Mouse (Mus musculus) embryonic facial prominence, embryonic 15.5 days (tissue): Measurements from ENCODE around the gene Cinp. TPM values are rescaled to one million over a fixed set of nuclear protein-coding genes. Genes with fewer than 3 reads are reported as not detected.

Experiments used
- ATAC-seq: fragments of 200-750 bp; cut with Nextera tagmentation; 2 replicates; pipeline ENCODE4 v1.8.0; 2017; ENCODE audit warnings: low read depth, moderate TSS enrichment; ENCODE audit not compliant: insufficient number of reproducible peaks, low FRiP score, low TSS enrichment
- H3K27ac ChIP-seq: fragments of 300-500 bp; sonication (generic); replicated peaks from 2 replicates; pipeline ENCODE4 v1.5.1; 2015; ENCODE audit warnings: mild to moderate bottlenecking, inconsistent platforms
- H3K27me3 ChIP-seq: fragments of 300-500 bp; sonication (generic); 2 replicates; pipeline ENCODE4 v1.6.1; 2015; ENCODE audit warnings: inconsistent platforms
- H3K36me3 ChIP-seq: fragments of 300-500 bp; sonication (generic); 2 replicates; pipeline ENCODE4 v1.6.1; 2015; ENCODE audit warnings: mild to moderate bottlenecking, inconsistent platforms
- H3K4me1 ChIP-seq: fragments of 300-500 bp; sonication (generic); 2 replicates; pipeline ENCODE4 v1.6.1; 2015; ENCODE audit warnings: inconsistent platforms
- H3K4me2 ChIP-seq: fragments of 300-500 bp; sonication (generic); replicated peaks from 2 replicates; pipeline ENCODE4 v1.6.1; 2015; ENCODE audit warnings: mild to moderate bottlenecking, inconsistent platforms
- H3K4me3 ChIP-seq: fragments of 300-500 bp; sonication (generic); replicated peaks from 2 replicates; pipeline ENCODE4 v1.5.1; 2015; ENCODE audit warnings: mild to moderate bottlenecking, inconsistent platforms
- H3K9ac ChIP-seq: fragments of 300-500 bp; sonication (generic); 2 replicates; pipeline ENCODE4 v1.6.1; 2015; ENCODE audit warnings: inconsistent platforms
- H3K9me3 ChIP-seq: fragments of 300-500 bp; sonication (generic); replicated peaks from 2 replicates; pipeline ENCODE4 v1.6.1; 2016; ENCODE audit warnings: inconsistent platforms
- WGBS: fragments of 180-500 bp; shearing (Covaris S2); methylation state at CpG from one replicate; pipeline ENCODE4 v1.1.7; 2015; 5-methylcytosine and 5-hydroxymethylcytosine counted together
- polyA plus RNA-seq: library from polyadenylated mRNA; unstranded; fragments of >200 nt; fragmentation: Nextera tagmentation; extraction: Ambion mirVana; gene quantifications from 2 replicates; pipeline ENCODE4 v1.2.1, GENCODE M21; 2015

The Cinp gene
- 68.4 and 72.8 TPM in 2 replicates for polyA plus RNA-seq

- Histone ChIP-seq H3K4me3 (peak within 1 kb of the TSS; percentile 85), H3K4me1 (peaks cover 17% of the 10 kb centered on the region), H3K27me3 (no peaks in the 10 kb centered on the region), H3K9me3 (no peaks in the 10 kb centered on the region), H3K27ac (peak within 1 kb of the TSS; percentile 82), H3K36me3 (no peaks in the 10 kb centered on the region), H3K9ac (peak within 1 kb of the TSS; percentile 71), H3K4me2 (peak within 1 kb of the TSS; percentile 92)
- under 1% methylated on average over 71 of the region's 74 CpGs for WGBS
- peak; percentile 99 for ATAC-seq
These were observed at the start of gene Cinp, which contains the start of gene Tecpr2 for GRCm38 (mm10) chr12:110889036-110890020. Gene Cinp (minus strand): TSS chr12:110889145. Gene Tecpr2 (plus strand): TSS chr12:110889264.

GRCm38 (mm10) chr12:110937496-110937895 lies 48.6 kb upstream of the Cinp start:
- Histone ChIP-seq H3K4me1 (peaks cover 5% of the 10 kb centered on the region; the same call in 1 of the 2 replicates), H3K36me3 (peaks cover 45% of the 10 kb centered on the region), H3K9me3 (no peaks in the 10 kb centered on the region), H3K4me3 (no peak overlapping the region), H3K27ac (no peak overlapping the region), H3K9ac (no peak overlapping the region), H3K4me2 (no peak overlapping the region), H3K27me3 (no peaks in the 10 kb centered on the region)
- no peak for ATAC-seq
- 73% methylated on average over 5 of the region's 5 CpGs for WGBS

GRCm38 (mm10) chr12:110935983-110936620 lies 47.2 kb upstream of the Cinp start:
- Histone ChIP-seq H3K27me3 (no peaks in the 10 kb centered on the region), H3K27ac (no peak overlapping the region)
- ATAC-seq, result peak; percentile 76; the same call in 1 of the 2 replicates

GRCm38 (mm10) chr12:110932820-110933219 lies 43.9 kb upstream of the Cinp start:
- 72% methylated on average over 5 of the region's 5 CpGs for WGBS
- H3K9me3 ChIP-seq, result no peaks in the 10 kb centered on the region
- peaks cover 4% of the 10 kb centered on the region; the same call in 1 of the 2 replicates for H3K4me1 ChIP-seq
- H3K4me3 ChIP-seq, result no peak overlapping the region
- no peaks in the 10 kb centered on the region for H3K27me3 ChIP-seq
- ATAC-seq, result no peak
- no peak overlapping the region for H3K4me2 ChIP-seq
- H3K27ac ChIP-seq, result no peak overlapping the region
- H3K36me3 ChIP-seq, result peaks cover 41% of the 10 kb centered on the region
- no peak overlapping the region for H3K9ac ChIP-seq

More at GRCm38 (mm10) chr12:110935983-110936620, 47.2 kb upstream of the Cinp start:
- Histone ChIP-seq H3K4me1 (peaks cover 5% of the 10 kb centered on the region; the same call in 1 of the 2 replicates), H3K4me3 (no peak overlapping the region), H3K4me2 (no peak overlapping the region), H3K9me3 (no peaks in the 10 kb centered on the region), H3K36me3 (peaks cover 47% of the 10 kb centered on the region), H3K9ac (no peak overlapping the region)
- WGBS, result 57% methylated on average over 9 of the region's 9 CpGs

GRCm38 (mm10) chr12:110921572-110921971 lies 32.6 kb upstream of the Cinp start:
- Histone ChIP-seq H3K4me3 (no peak overlapping the region), H3K27ac (no peak overlapping the region), H3K9ac (no peak overlapping the region), H3K36me3 (peaks cover 29% of the 10 kb centered on the region), H3K9me3 (no peaks in the 10 kb centered on the region), H3K27me3 (no peaks in the 10 kb centered on the region), H3K4me2 (no peak overlapping the region), H3K4me1 (no peaks in the 10 kb centered on the region)
- 70% methylated on average over 5 of the region's 5 CpGs for WGBS
- peak; percentile 53; the same call in 1 of the 2 replicates for ATAC-seq

GRCm38 (mm10) chr12:110920254-110920653 lies 31.3 kb upstream of the Cinp start:
- no peak; the same call in 1 of the 2 replicates for ATAC-seq
- no peak overlapping the region for H3K4me2 ChIP-seq
- H3K36me3 ChIP-seq, result peaks cover 37% of the 10 kb centered on the region
- no peak overlapping the region for H3K4me3 ChIP-seq
- H3K9ac ChIP-seq, result no peak overlapping the region
- no peaks in the 10 kb centered on the region for H3K9me3 ChIP-seq
- WGBS, result 91% methylated on average over 4 of the region's 4 CpGs
- H3K27me3 ChIP-seq, result no peaks in the 10 kb centered on the region
- H3K4me1 ChIP-seq, result no peaks in the 10 kb centered on the region
- H3K27ac ChIP-seq, result no peak overlapping the region

- H3K4me2 ChIP-seq, result no peak overlapping the region
- H3K4me3 ChIP-seq, result no peak overlapping the region
- 81% methylated on average over 9 of the region's 9 CpGs for WGBS
- H3K27me3 ChIP-seq, result no peaks in the 10 kb centered on the region
- H3K27ac ChIP-seq, result no peak overlapping the region
- H3K4me1 ChIP-seq, result no peaks in the 10 kb centered on the region
- peaks cover 30% of the 10 kb centered on the region for H3K36me3 ChIP-seq
- H3K9ac ChIP-seq, result no peak overlapping the region
- H3K9me3 ChIP-seq, result no peaks in the 10 kb centered on the region
- ATAC-seq, result no peak
These were observed 26.8 kb upstream of the Cinp start for GRCm38 (mm10) chr12:110915761-110916160.

GRCm38 (mm10) chr12:110909962-110910361 lies 21.0 kb upstream of the Cinp start:
- ATAC-seq, result no peak
- Histone ChIP-seq H3K27me3 (no peaks in the 10 kb centered on the region), H3K4me3 (no peak overlapping the region), H3K36me3 (peaks cover under 1% of the 10 kb centered on the region; the same call in 1 of the 2 replicates), H3K27ac (no peak overlapping the region), H3K9me3 (no peaks in the 10 kb centered on the region), H3K4me1 (0 out of 2 replicates have a peak, but pooled peaks cover 4% of the 10 kb centered on the region), H3K9ac (no peak overlapping the region), H3K4me2 (no peak overlapping the region)
- 84% methylated on average over 2 of the region's 2 CpGs for WGBS

GRCm38 (mm10) chr12:110907845-110908244 lies 18.9 kb upstream of the Cinp start:
- no peak for ATAC-seq
- WGBS, result 73% methylated on average over 3 of the region's 3 CpGs
- Histone ChIP-seq H3K9me3 (no peaks in the 10 kb centered on the region), H3K4me1 (0 out of 2 replicates have a peak, but pooled peaks cover 4% of the 10 kb centered on the region), H3K4me3 (no peak overlapping the region), H3K27me3 (no peaks in the 10 kb centered on the region), H3K27ac (peak overlapping the region; percentile 44; the same call in 1 of the 2 replicates), H3K9ac (no peak overlapping the region), H3K4me2 (no peak overlapping the region), H3K36me3 (no peaks in the 10 kb centered on the region)

- no peaks in the 10 kb centered on the region for H3K27me3 ChIP-seq
- H3K36me3 ChIP-seq, result no peaks in the 10 kb centered on the region
- H3K27ac ChIP-seq, result no peak overlapping the region
- no peak for ATAC-seq
- 82% methylated on average over 2 of the region's 2 CpGs for WGBS
- H3K9ac ChIP-seq, result no peak overlapping the region
- no peaks in the 10 kb centered on the region for H3K9me3 ChIP-seq
- 0 out of 2 replicates have a peak, but pooled peaks cover 4% of the 10 kb centered on the region for H3K4me1 ChIP-seq
- no peak overlapping the region for H3K4me2 ChIP-seq
- no peak overlapping the region for H3K4me3 ChIP-seq
These were observed 14.6 kb upstream of the Cinp start for GRCm38 (mm10) chr12:110903536-110903935.

GRCm38 (mm10) chr12:110902106-110902505 lies 13.2 kb upstream of the Cinp start:
- H3K4me3 ChIP-seq, result no peak overlapping the region
- H3K4me2 ChIP-seq, result no peak overlapping the region
- H3K27ac ChIP-seq, result no peak overlapping the region
- no peak overlapping the region for H3K9ac ChIP-seq
- WGBS, result 65% methylated on average over 4 of the region's 4 CpGs
- H3K4me1 ChIP-seq, result no peaks in the 10 kb centered on the region
- no peaks in the 10 kb centered on the region for H3K36me3 ChIP-seq
- no peaks in the 10 kb centered on the region for H3K27me3 ChIP-seq
- H3K9me3 ChIP-seq, result no peaks in the 10 kb centered on the region
- no peak for ATAC-seq
